Mouse (Mus musculus) hindbrain, embryonic 13.5 days (tissue): Measurements from ENCODE around the gene Dmac2. TPM values are rescaled to one million over a fixed set of nuclear protein-coding genes. Genes with fewer than 3 reads are reported as not detected.
A peak's percentile ranks its signal among the peaks of the same experiment; 100 is the strongest.

Experiments used
- ATAC-seq: fragments of 200-750 bp; cut with Nextera tagmentation; 2 replicates; pipeline ENCODE4 v1.8.0; 2017; ENCODE audit warnings: moderate TSS enrichment; ENCODE audit not compliant: low FRiP score
- H3K27ac ChIP-seq: fragments of 300-500 bp; sonication (generic); 2 replicates; pipeline ENCODE4 v1.5.1; 2015; ENCODE audit warnings: inconsistent platforms, mild to moderate bottlenecking, moderate library complexity
- H3K27me3 ChIP-seq: fragments of 300-500 bp; sonication (generic); 2 replicates; pipeline ENCODE4 v1.6.1; 2015; ENCODE audit warnings: mild to moderate bottlenecking, inconsistent platforms
- H3K36me3 ChIP-seq: fragments of 300-500 bp; sonication (generic); 2 replicates; pipeline ENCODE4 v1.6.1; 2015; ENCODE audit warnings: mild to moderate bottlenecking, inconsistent platforms
- H3K4me1 ChIP-seq: fragments of 300-500 bp; sonication (generic); replicated peaks from 2 replicates; pipeline ENCODE4 v1.6.1; 2015; ENCODE audit warnings: inconsistent platforms
- H3K4me2 ChIP-seq: fragments of 300-500 bp; sonication (generic); 2 replicates; pipeline ENCODE4 v1.6.1; 2015; ENCODE audit warnings: inconsistent platforms, mild to moderate bottlenecking, moderate library complexity
- H3K4me3 ChIP-seq: fragments of 300-500 bp; sonication (generic); 2 replicates; pipeline ENCODE4 v1.5.1; 2015; ENCODE audit warnings: mild to moderate bottlenecking, inconsistent platforms
- H3K9ac ChIP-seq: fragments of 300-500 bp; sonication (generic); 2 replicates; pipeline ENCODE4 v1.6.1; 2015; ENCODE audit warnings: mild to moderate bottlenecking, inconsistent platforms
- H3K9me3 ChIP-seq: fragments of 300-500 bp; sonication (generic); 2 replicates; pipeline ENCODE4 v1.6.1; 2016; ENCODE audit warnings: inconsistent platforms
- WGBS: fragments of 180-500 bp; shearing (Covaris S2); methylation state at CpG from one replicate; pipeline ENCODE4 v1.1.7; 2015; 5-methylcytosine and 5-hydroxymethylcytosine counted together
- polyA plus RNA-seq: library from polyadenylated mRNA; unstranded; fragments of >200 nt; fragmentation: Nextera tagmentation; extraction: Ambion mirVana; gene quantifications from 2 replicates; pipeline ENCODE4 v1.2.1, GENCODE M21; 2015

Dmac2 gene
- polyA plus RNA-seq, 1 experiment from 2014 or later = 35.8 TPM

- Histone ChIP-seq H3K27ac (no peak overlapping the region), H3K4me2 (no peak overlapping the region), H3K36me3 (peaks cover 52% of the 10 kb centered on the region), H3K9me3 (no peaks in the 10 kb centered on the region), H3K4me3 (no peak overlapping the region), H3K9ac (no peak overlapping the region), H3K4me1 (peaks cover 4% of the 10 kb centered on the region), H3K27me3 (peaks cover 23% of the 10 kb centered on the region)
- WGBS = 85% methylated on average over 9 of the region's 9 CpGs
- ATAC-seq = no peak
Observed at GRCm38 (mm10) chr7:25669631-25670030, 50.4 kb downstream of the Dmac2 start.

- H3K36me3 ChIP-seq = peaks cover 47% of the 10 kb centered on the region
- no peaks in the 10 kb centered on the region for H3K9me3 ChIP-seq
- no peak overlapping the region for H3K27ac ChIP-seq
- H3K9ac ChIP-seq = no peak overlapping the region
- H3K4me3 ChIP-seq = no peak overlapping the region
- no peak for ATAC-seq
- H3K27me3 ChIP-seq = peaks cover 28% of the 10 kb centered on the region
- H3K4me1 ChIP-seq = peaks cover 8% of the 10 kb centered on the region
- no peak overlapping the region for H3K4me2 ChIP-seq
- 91% methylated on average over 4 of the region's 4 CpGs for WGBS
Observed at GRCm38 (mm10) chr7:25670096-25670495, 50.9 kb downstream of the Dmac2 start.

- H3K4me3 ChIP-seq = no peak overlapping the region
- ATAC-seq = no peak
- no peak overlapping the region for H3K27ac ChIP-seq
- H3K27me3 ChIP-seq = peaks cover 44% of the 10 kb centered on the region
- H3K4me2 ChIP-seq = no peak overlapping the region
- peaks cover 10% of the 10 kb centered on the region for H3K4me1 ChIP-seq
- peaks cover 32% of the 10 kb centered on the region for H3K36me3 ChIP-seq
- WGBS = 73% methylated on average over 2 of the region's 2 CpGs
- H3K9me3 ChIP-seq = no peaks in the 10 kb centered on the region
- no peak overlapping the region for H3K9ac ChIP-seq
Observed at GRCm38 (mm10) chr7:25671686-25672085, 52.5 kb downstream of the Dmac2 start.

- ATAC-seq = no peak
- Histone ChIP-seq H3K4me3 (no peak overlapping the region), H3K4me2 (no peak overlapping the region), H3K4me1 (peaks cover 14% of the 10 kb centered on the region), H3K9me3 (no peaks in the 10 kb centered on the region), H3K27me3 (peaks cover 44% of the 10 kb centered on the region), H3K27ac (no peak overlapping the region), H3K36me3 (peaks cover 25% of the 10 kb centered on the region), H3K9ac (no peak overlapping the region)
- 52% methylated on average over 4 of the region's 4 CpGs for WGBS
Observed at GRCm38 (mm10) chr7:25672442-25672841, 53.2 kb downstream of the Dmac2 start.

- Histone ChIP-seq H3K36me3 (0 out of 2 replicates have a peak, but pooled peaks cover 7% of the 10 kb centered on the region), H3K4me1 (peaks cover 14% of the 10 kb centered on the region), H3K27ac (no peak overlapping the region), H3K4me3 (peak overlapping the region; percentile 43), H3K9me3 (no peaks in the 10 kb centered on the region), H3K27me3 (peaks cover 57% of the 10 kb centered on the region), H3K9ac (peak overlapping the region; percentile 72), H3K4me2 (peak overlapping the region; percentile 67)
- WGBS = 31% methylated on average over 9 of the region's 9 CpGs
- no peak for ATAC-seq
Observed at GRCm38 (mm10) chr7:25674297-25674696, 55.1 kb downstream of the Dmac2 start.

GRCm38 (mm10) chr7:25674719-25675300 lies 55.6 kb downstream of the Dmac2 start, which contains the start of gene Tmem91:
Tmem91 (minus strand) TSS chr7:25675166.
- Histone ChIP-seq H3K4me3 (peak within 1 kb of the TSS; percentile 43), H3K9me3 (no peaks in the 10 kb centered on the region), H3K27ac (no peak within 1 kb of the TSS), H3K36me3 (0 out of 2 replicates have a peak, but pooled peaks cover 5% of the 10 kb centered on the region), H3K4me2 (peak within 1 kb of the TSS; percentile 67), H3K9ac (peak within 1 kb of the TSS; percentile 72), H3K4me1 (peaks cover 14% of the 10 kb centered on the region), H3K27me3 (peaks cover 58% of the 10 kb centered on the region)
- peak; percentile 60 for ATAC-seq
- 4% methylated on average over 29 of the region's 29 CpGs for WGBS

Other genes starting within 250 kb of the Dmac2 start
- gene Cnfn, start 249.7 kb upstream of the Dmac2 start, polyA plus RNA-seq = not detected in 2 replicates
- 9.8 and 10.6 TPM in 2 replicates for gene Lipe, start 220.7 kb upstream of the Dmac2 start, polyA plus RNA-seq
- 0.23 and 0.82 TPM in 2 replicates for gene Cxcl17, start 206.5 kb upstream of the Dmac2 start, polyA plus RNA-seq
- gene Ceacam1, start 141.8 kb upstream of the Dmac2 start, polyA plus RNA-seq = 0.88 and 0.96 TPM in 2 replicates
- 0.12 and 0.16 TPM in 2 replicates for gene Ceacam2, start 79.6 kb upstream of the Dmac2 start, polyA plus RNA-seq
- not detected in 2 replicates for gene Erich4, start 3.5 kb upstream of the Dmac2 start, polyA plus RNA-seq
- gene B3gnt8, start 7.2 kb downstream of the Dmac2 start, polyA plus RNA-seq = 1.0 and 1.2 TPM in 2 replicates
- gene Bckdha, start 39.6 kb downstream of the Dmac2 start, polyA plus RNA-seq = 46.3 and 49.2 TPM in 2 replicates
- gene Exosc5, start 39.8 kb downstream of the Dmac2 start, polyA plus RNA-seq = 44.7 and 47.1 TPM in 2 replicates
- 15.6 and 16.3 TPM in 2 replicates for gene Tmem91, start 55.8 kb downstream of the Dmac2 start, polyA plus RNA-seq
- 40.0 and 41.5 TPM in 2 replicates for gene B9d2, start 61.4 kb downstream of the Dmac2 start, polyA plus RNA-seq
- gene Tgfb1, start 67.6 kb downstream of the Dmac2 start, polyA plus RNA-seq = 0.85 and 1.2 TPM in 2 replicates
- gene Ccdc97, start 99.7 kb downstream of the Dmac2 start, polyA plus RNA-seq = 33.1 and 33.8 TPM in 2 replicates
- gene Hnrnpul1, start 135.3 kb downstream of the Dmac2 start, polyA plus RNA-seq = 49.9 and 50.7 TPM in 2 replicates
- 21.9 and 22.2 TPM in 2 replicates for gene Axl, start 169.3 kb downstream of the Dmac2 start, polyA plus RNA-seq
- 1.4 and 2.1 TPM in 2 replicates for gene Cyp2s1, start 197.5 kb downstream of the Dmac2 start, polyA plus RNA-seq